Mouse (Mus musculus): ENCODE measurements at regions not wholly inside any gene's neighbourhood (a gene's known extent, or its start where the extent isn't known, plus 50 kb on each side); places are given as distances from the start of the nearest gene placed in this dataset.

DNA sequence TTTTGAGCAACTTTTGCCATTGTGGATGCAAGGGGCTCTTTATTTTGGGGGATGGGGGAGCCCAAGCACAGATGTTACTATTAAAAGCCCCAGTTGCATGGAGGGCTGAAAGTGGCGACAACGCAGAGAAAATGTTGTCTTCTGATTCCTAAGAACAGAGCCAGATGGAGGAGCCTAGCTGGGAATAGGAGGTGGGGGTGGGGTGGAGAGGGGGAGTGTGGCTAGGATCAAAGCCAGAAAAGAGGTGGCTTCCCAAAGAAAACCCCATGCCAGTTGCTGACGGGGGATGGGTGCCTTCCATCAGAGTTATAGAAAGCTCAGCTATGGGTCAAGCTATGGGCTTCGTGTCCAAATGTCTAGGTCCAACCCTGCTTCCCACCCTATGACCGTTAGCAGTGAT, 220.1 kb upstream of the Gm10131 start:
- Histone ChIP-seq H3K9ac (no peak overlapping the region), H3K27ac (no peak overlapping the region), H3K9me3 (no peaks in the 10 kb centered on the region), H3K4me2 (no peak overlapping the region), H3K4me3 (replicated peaks) (no peak overlapping the region), H3K36me3 (no peaks in the 10 kb centered on the region), H3K4me1 (peaks cover 1% of the 10 kb centered on the region; the same call in 1 of the 2 replicates), H3K27me3 (replicated peaks) (no peaks in the 10 kb centered on the region)
- ATAC-seq (ENCODE audit: insufficient read depth, low FRiP score, low read depth): no peak
- WGBS: 49% methylated on average over 5 of the region's 5 CpGs

DNA sequence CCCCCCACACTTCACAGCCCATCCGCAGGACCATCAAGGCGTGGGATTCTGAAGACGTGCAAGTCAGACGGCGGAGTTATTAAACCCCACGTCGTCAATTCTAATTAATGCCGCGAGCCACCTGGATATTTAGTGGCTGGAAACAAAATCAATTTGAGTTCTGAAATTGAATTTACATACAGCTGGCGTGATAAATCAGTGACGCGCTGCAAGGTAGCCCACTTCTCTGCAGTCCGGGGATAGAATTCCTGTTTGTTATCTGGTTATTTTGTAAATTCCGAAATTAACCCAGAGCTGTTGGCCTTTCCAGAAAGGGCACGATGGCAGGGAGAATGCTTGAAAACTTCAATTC, 215.1 kb upstream of the Gm10131 start:
- Histone ChIP-seq H3K9ac (no peak overlapping the region), H3K9me3 (no peaks in the 10 kb centered on the region), H3K27ac (no peak overlapping the region), H3K27me3 (replicated peaks) (no peaks in the 10 kb centered on the region), H3K4me3 (replicated peaks) (no peak overlapping the region; the same call in 1 of the 2 replicates), H3K4me1 (peaks cover 7% of the 10 kb centered on the region; the same call in 1 of the 2 replicates), H3K36me3 (no peaks in the 10 kb centered on the region), H3K4me2 (peak overlapping the region; percentile 48)
- whole genome bisulfite sequencing: 11% methylated on average over 15 of the region's 15 CpGs
- no peak for ATAC-seq (ENCODE audit: insufficient read depth, low FRiP score, low read depth)

DNA sequence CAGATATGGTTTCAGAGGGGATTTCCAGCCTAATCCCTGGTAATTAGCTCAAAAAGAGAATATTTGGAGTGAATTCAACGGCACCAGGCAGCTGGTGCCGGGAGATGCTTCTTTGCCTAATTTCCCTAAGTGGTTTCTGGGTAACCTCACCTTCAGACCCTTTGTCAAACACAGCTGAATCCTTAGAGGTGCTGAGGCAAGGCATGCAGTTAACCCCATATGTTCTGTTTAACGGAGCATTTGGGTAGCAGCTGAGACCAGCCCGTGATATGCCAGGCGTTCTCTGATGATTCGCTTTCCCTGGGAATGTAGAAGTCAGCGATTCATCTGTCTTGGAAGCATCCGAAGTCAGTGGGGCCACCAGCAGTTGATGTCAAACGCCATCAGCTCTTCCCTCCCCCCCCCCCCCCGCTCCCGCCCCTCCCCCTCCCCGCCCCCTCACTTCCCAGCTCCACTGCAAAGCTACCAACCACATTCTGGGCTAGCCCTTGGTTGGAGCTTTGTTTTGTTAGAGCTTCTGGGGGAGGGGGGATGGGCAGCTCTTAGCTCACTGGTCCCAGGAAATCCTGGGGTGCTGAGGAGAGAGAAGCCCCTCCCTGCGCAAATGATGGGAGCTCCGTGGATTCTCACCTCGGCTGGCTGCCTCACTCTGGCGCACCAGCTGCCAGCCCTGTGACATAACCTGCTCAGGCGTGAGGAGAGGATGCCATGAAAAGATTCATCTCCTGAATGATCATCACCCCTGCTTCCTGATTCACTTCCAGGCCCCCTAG, 214.5 kb upstream of the Gm10131 start:
- no peaks in the 10 kb centered on the region for H3K27me3 ChIP-seq (replicated peaks)
- H3K36me3 ChIP-seq: no peaks in the 10 kb centered on the region
- ATAC-seq (ENCODE audit: insufficient read depth, low FRiP score, low read depth): no peak
- H3K4me1 ChIP-seq: peaks cover 7% of the 10 kb centered on the region; the same call in 1 of the 2 replicates
- no peak overlapping the region; the same call in 1 of the 2 replicates for H3K4me3 ChIP-seq (replicated peaks)
- no peak overlapping the region for H3K27ac ChIP-seq
- no peak overlapping the region for H3K9ac ChIP-seq
- WGBS: 3% methylated on average over 14 of the region's 17 CpGs
- peak overlapping the region; percentile 48 for H3K4me2 ChIP-seq
- no peaks in the 10 kb centered on the region for H3K9me3 ChIP-seq

DNA sequence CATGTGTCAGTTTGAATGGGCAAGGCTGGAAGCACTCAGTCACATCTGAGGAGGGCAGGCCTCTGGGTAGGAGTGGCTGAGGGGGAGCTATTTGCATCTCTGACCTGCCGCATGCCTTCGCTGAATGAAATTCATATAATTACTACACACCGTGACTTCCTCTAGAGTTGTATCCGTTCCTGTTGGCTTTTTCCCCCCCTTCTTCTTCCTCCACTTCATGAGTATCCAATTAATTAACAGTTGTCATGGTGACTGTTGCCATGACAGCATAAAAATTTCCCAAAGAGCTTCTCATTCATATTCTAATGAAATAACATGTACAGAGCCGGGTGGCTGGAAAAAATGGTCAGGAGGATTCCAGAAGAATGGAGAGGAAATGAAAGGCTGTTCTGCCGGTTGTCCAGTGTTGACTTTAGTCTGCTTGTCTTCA, 208.6 kb upstream of the Gm10131 start:
- H3K27me3 ChIP-seq (replicated peaks): no peaks in the 10 kb centered on the region
- no peak overlapping the region for H3K4me3 ChIP-seq (replicated peaks)
- no peaks in the 10 kb centered on the region for H3K36me3 ChIP-seq
- 42% methylated on average over 6 of the region's 6 CpGs for WGBS
- no peak overlapping the region for H3K9ac ChIP-seq
- H3K9me3 ChIP-seq: no peaks in the 10 kb centered on the region
- H3K4me2 ChIP-seq: no peak overlapping the region
- H3K27ac ChIP-seq: no peak overlapping the region
- no peaks in the 10 kb centered on the region for H3K4me1 ChIP-seq
- no peak for ATAC-seq (ENCODE audit: insufficient read depth, low FRiP score, low read depth)

DNA sequence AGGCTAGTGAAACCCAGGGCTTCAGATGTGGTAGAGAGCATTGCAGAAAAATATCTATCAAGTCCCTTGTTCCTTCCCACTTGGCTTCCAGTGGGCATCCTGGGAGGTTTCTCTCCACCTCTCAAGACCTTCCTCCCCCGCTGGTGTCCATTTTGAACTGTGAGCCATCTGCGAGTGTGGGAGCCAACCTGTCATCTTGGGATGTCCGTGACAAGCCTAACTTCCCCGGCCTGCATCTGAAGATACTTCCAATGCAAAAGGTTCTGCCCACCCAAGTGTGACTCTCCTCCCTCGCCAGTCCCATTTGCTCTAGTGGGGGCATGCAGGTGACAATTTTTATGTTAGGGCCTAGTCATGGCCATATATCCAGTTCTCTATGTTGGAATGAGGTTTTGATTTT, 208.2 kb upstream of the Gm10131 start:
- no peaks in the 10 kb centered on the region for H3K27me3 ChIP-seq (replicated peaks)
- WGBS: 83% methylated on average over 5 of the region's 5 CpGs
- H3K36me3 ChIP-seq: no peaks in the 10 kb centered on the region
- no peak for ATAC-seq (ENCODE audit: insufficient read depth, low FRiP score, low read depth)
- H3K27ac ChIP-seq: no peak overlapping the region
- no peak overlapping the region for H3K4me2 ChIP-seq
- no peaks in the 10 kb centered on the region for H3K9me3 ChIP-seq
- H3K9ac ChIP-seq: no peak overlapping the region
- H3K4me1 ChIP-seq: no peaks in the 10 kb centered on the region
- no peak overlapping the region for H3K4me3 ChIP-seq (replicated peaks)

DNA sequence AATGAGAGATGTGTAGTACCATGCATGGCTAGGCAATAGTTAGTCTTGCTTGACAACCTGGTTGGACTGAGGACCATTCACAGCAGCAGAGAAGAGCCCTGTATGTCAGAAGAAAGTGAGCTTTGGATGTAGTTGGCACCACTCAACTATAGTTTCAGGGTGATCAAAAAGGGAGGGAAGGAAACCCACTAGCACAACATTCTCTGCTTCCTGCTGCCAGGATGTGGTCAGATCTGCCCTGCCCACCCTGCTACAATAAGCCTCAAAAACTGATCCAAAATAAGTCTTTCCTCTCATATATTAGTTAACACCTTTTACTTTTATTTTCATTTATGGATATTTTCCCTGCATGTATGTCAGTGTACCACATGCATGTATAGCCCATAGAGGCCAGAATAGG, 203.7 kb upstream of the Gm10131 start:
- Histone ChIP-seq H3K9ac (no peak overlapping the region), H3K4me2 (no peak overlapping the region), H3K4me1 (no peaks in the 10 kb centered on the region), H3K9me3 (no peaks in the 10 kb centered on the region), H3K36me3 (no peaks in the 10 kb centered on the region), H3K27me3 (replicated peaks) (no peaks in the 10 kb centered on the region), H3K27ac (no peak overlapping the region), H3K4me3 (replicated peaks) (no peak overlapping the region)
- no peak for ATAC-seq (ENCODE audit: insufficient read depth, low FRiP score, low read depth)

DNA sequence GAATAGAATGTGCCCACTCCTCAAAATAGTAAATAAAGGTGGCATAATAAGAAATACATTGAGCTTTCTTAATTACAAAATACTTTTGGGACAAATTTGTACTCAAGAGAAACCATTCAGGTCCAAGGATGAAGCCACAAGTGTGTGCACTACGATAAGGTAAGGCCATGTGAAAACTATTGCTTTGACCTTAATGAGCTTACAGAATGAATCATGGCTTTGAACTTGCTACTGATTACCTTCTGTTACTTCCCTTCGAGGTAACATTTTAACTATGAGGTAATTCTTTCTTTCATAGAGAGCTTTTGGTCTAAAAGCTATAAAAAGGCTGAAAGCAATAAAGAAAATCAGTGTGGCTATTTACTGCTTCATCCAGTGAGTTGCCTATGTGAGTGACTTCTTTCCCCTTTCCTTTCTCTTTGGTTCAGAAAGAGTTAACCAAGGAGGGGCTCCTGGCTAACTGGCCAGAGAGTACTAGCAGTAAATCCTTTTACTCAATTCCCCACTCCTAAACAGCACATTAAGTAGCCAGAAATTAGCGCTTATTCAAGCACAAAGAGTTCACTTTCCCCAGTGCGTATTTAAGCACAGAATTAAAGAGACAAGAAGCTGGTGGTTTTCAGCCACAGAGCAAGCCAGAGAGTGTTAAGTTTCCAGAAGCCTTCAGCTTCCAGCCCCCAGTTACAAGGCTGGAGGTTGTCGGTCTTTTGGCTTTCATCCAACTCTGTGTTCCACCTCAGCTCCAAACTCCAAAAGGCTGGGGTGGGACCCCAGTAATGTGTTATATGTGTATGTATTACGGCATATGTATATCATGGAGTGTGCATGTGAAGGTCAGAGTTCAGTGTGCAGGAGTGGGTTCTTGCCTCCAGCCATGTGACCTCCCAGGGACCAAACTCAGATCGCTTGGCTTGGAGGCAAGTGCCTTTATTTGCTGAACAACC, 194.3 kb upstream of the Gm10131 start:
- H3K27me3 ChIP-seq (replicated peaks): no peaks in the 10 kb centered on the region
- H3K4me2 ChIP-seq: no peak overlapping the region
- H3K27ac ChIP-seq: no peak overlapping the region
- H3K9ac ChIP-seq: no peak overlapping the region
- ATAC-seq (ENCODE audit: insufficient read depth, low FRiP score, low read depth): no peak
- no peaks in the 10 kb centered on the region for H3K36me3 ChIP-seq
- H3K4me1 ChIP-seq: 0 out of 2 replicates have a peak, but pooled peaks cover 3% of the 10 kb centered on the region
- no peak overlapping the region for H3K4me3 ChIP-seq (replicated peaks)
- WGBS: 27% methylated on average over 7 of the region's 7 CpGs
- no peaks in the 10 kb centered on the region for H3K9me3 ChIP-seq

DNA sequence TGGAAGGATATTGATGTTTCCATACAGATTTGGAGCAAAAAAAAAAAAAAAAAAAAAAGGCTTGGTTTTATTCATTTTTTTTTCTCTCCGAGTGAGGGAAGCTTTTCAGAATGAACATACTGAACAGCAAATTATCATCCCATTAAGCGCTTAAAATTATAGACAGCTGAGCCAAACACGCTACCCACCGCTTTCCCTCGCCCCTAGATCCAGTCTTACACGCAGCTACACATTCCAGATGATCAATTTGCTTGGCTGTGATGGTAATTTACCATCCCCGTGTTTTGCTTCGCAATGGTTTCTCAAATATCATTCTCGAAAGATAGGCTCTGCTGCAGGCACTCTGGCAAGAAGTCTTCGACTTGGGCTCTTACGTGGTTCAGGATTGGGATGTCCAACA, 192.3 kb upstream of the Gm10131 start:
- Histone ChIP-seq H3K4me1 (0 out of 2 replicates have a peak, but pooled peaks cover 3% of the 10 kb centered on the region), H3K9ac (no peak overlapping the region), H3K27ac (no peak overlapping the region), H3K9me3 (no peaks in the 10 kb centered on the region), H3K27me3 (replicated peaks) (no peaks in the 10 kb centered on the region), H3K4me3 (replicated peaks) (no peak overlapping the region), H3K36me3 (no peaks in the 10 kb centered on the region), H3K4me2 (no peak overlapping the region)
- 86% methylated on average over 11 of the region's 11 CpGs for WGBS
- ATAC-seq (ENCODE audit: insufficient read depth, low FRiP score, low read depth): no peak

DNA sequence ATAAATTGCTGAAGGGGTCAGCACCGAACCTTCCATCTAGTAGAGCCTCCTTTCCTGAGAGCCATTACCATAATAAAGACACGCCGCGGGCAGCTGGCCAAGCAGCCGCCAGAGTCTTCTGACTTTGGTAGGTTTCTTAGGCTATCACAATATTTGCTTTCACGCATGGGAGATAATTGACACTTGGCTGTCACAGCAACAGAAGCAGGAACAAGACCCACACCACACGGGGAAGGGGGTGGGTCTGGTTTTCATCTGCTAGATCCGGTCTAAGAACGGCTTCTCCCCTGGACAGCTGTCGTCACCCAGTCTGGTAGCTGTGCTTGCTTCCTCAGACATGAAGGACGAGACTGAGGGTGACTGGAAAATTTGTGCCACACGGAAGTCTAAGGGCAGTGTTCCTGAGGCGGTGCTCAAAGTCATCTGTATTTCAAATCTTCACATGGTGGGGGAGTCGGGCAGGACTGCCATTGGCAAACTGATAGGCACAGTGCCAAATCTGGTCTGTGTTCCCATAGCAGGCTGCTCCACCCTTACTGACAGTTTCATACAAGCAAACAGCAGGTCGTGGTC, 188.9 kb upstream of the Gm10131 start:
- 56% methylated on average over 15 of the region's 15 CpGs for WGBS
- Histone ChIP-seq H3K36me3 (no peaks in the 10 kb centered on the region), H3K9me3 (no peaks in the 10 kb centered on the region), H3K4me1 (no peaks in the 10 kb centered on the region), H3K4me3 (replicated peaks) (no peak overlapping the region), H3K27me3 (replicated peaks) (no peaks in the 10 kb centered on the region), H3K9ac (no peak overlapping the region), H3K4me2 (no peak overlapping the region), H3K27ac (no peak overlapping the region)
- peak; percentile 43; the same call in 1 of the 2 replicates for ATAC-seq (ENCODE audit: insufficient read depth, low FRiP score, low read depth)

DNA sequence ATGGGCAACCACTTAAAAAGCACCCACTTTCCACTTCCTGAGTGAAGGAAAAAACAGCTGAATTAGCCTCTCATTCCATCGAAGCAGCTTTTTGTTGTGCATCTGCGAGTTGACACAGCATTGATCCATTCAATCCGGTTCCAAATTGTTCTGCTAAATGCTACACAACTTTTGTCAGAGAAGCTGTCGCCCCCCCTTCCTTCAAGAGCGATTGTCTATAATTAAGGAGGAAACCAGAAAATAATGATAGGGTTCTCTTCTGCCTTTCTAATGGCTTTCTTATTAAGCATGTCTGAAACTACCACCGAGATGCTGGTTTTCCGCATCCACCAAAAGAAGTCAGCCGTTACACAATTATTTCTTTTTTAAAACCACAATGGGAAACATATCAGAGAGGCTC, 183.2 kb upstream of the Gm10131 start:
- Histone ChIP-seq H3K27ac (no peak overlapping the region), H3K27me3 (replicated peaks) (no peaks in the 10 kb centered on the region), H3K4me2 (no peak overlapping the region), H3K4me1 (no peaks in the 10 kb centered on the region), H3K9ac (no peak overlapping the region), H3K36me3 (no peaks in the 10 kb centered on the region), H3K9me3 (no peaks in the 10 kb centered on the region), H3K4me3 (replicated peaks) (no peak overlapping the region)
- 92% methylated on average over 8 of the region's 8 CpGs for WGBS
- ATAC-seq (ENCODE audit: insufficient read depth, low FRiP score, low read depth): no peak

DNA sequence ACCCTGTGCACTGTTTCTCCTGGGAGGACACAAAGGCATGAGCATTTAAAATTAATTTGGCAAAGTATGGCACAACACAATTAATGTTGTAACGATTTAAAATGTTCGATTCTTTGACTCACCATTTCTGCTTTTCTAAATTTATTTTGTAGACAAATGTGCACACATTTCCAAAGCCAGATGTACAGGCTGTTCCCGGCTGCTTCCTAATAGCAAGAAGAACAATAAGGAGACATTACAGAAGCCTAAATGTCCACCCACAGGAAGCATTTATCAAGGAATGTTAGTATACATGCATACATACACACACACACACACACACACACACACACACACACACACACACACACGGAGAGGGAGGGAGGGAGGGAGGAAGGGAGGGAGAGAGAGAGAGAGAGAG, 179.1 kb upstream of the Gm10131 start:
- no peaks in the 10 kb centered on the region for H3K36me3 ChIP-seq
- H3K4me2 ChIP-seq: no peak overlapping the region
- no peaks in the 10 kb centered on the region for H3K4me1 ChIP-seq
- no peak overlapping the region for H3K27ac ChIP-seq
- 64% methylated on average over 3 of the region's 4 CpGs for WGBS
- no peak overlapping the region for H3K9ac ChIP-seq
- no peaks in the 10 kb centered on the region for H3K27me3 ChIP-seq (replicated peaks)
- ATAC-seq (ENCODE audit: insufficient read depth, low FRiP score, low read depth): no peak
- H3K9me3 ChIP-seq: no peaks in the 10 kb centered on the region
- no peak overlapping the region for H3K4me3 ChIP-seq (replicated peaks)

DNA sequence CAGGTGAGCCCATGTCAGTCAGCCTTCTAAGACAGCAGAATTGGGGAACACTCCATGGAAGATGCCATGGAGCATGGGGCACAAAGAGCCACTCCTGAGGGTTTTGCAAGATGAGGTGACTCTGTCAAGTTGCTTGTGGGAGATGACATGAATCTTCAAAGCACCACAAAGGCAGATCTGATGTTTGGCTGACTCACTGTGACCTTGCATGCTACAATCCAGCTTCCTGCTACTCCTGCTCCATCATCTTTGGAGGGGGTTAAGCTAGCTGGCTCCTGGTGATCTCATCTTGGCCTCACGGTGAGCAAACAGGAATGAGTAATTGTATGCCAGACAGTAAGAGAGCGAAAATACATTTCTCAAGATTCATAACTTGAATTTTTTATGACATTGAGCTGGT, 176.3 kb upstream of the Gm10131 start:
- Histone ChIP-seq H3K4me2 (no peak overlapping the region), H3K9me3 (no peaks in the 10 kb centered on the region), H3K9ac (no peak overlapping the region), H3K36me3 (no peaks in the 10 kb centered on the region), H3K4me1 (no peaks in the 10 kb centered on the region), H3K27me3 (replicated peaks) (no peaks in the 10 kb centered on the region), H3K27ac (no peak overlapping the region), H3K4me3 (replicated peaks) (no peak overlapping the region)
- WGBS: 47% methylated on average over 2 of the region's 2 CpGs
- no peak; the same call in 1 of the 2 replicates for ATAC-seq (ENCODE audit: insufficient read depth, low FRiP score, low read depth)

All from stomach, embryonic 15.5 days (tissue).